Mouse (Mus musculus) induced T-regulatory cell, adult 2 months (primary cell): ENCODE measurements around the gene Cyp4f37.

ENCODE experiments used
- DNase-seq: peaks from one replicate; pipeline ENCODE4 v3.0.0-alpha.2; 2012; ENCODE audit warnings: low read depth

Gene Cyp4f37

GRCm38 (mm10) chr17:32685048-32685750 is 64.1 kb downstream of the Cyp4f37 start, which contains the start of gene Cyp4f15:
Gene Cyp4f15 (plus strand): TSS chr17:32685627.
- DNase-seq, result no peak
